Mouse (Mus musculus) layer of hippocampus, postnatal 36 days (tissue): ENCODE measurements around the gene Akap8l. TPM values are rescaled to one million over a fixed set of nuclear protein-coding genes. Genes with fewer than 3 reads are reported as not detected.

Experiments
- DNase-seq, 2 experiments: peaks; one replicate each; pipeline ENCODE4 v3.0.0; 2022
- total RNA-seq, 2 experiments: library from RNA; stranded (reverse); gene quantifications; 2 replicates each; pipeline ENCODE4 v1.2.3; 2021

The Akap8l gene
- total RNA-seq, 2 experiments from 2014 or later: 203 to 228 TPM

GRCm38 (mm10) chr17:32358192-32358942 lies 8.0 kb upstream of the Akap8l start:
- DNase-seq: no peak

DNA sequence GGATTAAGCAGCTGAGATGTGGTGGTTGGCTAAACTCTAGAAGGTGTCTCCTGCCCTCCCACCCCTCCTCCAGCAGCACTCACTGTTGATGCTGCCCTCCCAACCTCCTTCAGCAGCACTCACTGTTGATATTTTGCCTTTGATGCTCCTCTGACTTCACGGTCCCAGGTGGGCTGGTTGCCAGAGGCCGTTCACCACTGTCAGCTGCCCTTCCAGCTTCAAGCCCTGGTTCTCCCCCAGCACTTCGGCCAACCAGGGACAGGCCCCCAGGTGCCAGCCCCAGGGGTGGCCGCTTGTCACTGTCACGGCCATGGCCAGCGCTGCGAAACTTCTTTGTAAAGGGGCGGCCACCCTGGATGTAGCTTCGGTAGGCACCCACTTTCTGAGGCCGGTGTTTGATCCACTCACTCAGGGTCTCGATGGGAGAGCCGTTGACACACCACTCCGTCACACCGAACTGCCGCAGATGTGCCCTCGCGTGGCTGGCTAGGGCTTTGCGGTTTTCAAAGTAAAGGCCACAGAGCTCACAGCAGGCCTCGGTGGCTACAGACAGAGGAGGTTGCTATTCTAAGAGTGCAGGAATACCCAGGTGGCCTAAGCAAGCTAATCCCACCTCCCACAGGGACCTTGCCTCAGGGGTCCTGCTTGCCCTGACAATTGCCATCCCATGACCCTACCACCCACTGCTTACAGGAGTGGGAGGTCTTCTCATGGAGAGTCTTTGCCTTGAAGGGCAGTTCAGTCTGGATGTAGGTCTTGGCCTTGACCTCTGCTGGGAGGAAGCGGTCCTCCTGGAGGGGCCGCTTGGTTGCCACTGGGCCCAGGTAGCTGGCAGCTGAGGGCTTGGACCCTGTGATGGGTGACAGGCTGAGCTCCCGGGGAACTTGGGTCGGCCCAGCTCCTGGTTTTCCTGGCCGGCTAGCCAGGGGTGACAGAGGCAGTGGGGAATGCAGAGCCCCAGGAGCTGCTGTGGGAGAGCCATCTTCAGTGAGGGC lies 6.7 kb upstream of the Akap8l start:
- DNase-seq: no peak

GRCm38 (mm10) chr17:32356281-32356680 lies 5.9 kb upstream of the Akap8l start:
- DNase-seq: no peak

DNA sequence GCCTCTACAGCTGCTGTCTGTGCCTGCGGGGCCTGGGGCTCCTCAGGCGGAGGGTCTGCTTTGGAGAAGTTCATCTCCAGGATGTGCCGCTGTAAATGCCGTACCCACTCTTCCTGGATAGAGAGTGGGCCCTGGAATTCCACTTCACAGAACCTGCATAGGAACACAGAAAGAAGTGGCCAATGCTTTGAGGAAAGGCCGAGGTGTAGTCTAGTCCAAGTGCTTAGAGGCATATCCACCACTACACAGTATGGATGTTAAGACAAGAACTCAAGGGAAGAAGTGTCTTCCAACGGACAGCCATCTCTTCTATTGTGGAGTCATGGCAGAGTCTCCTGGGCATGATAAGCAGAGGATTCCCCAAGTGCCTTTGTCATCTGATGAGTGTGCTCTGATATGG lies 4.6 kb upstream of the Akap8l start:
- DNase-seq: no peak

GRCm38 (mm10) chr17:32354211-32354610 lies 3.8 kb upstream of the Akap8l start:
- DNase-seq: no peak

GRCm38 (mm10) chr17:32353696-32354095 lies 3.3 kb upstream of the Akap8l start:
- peak; percentile 69 to 76 for DNase-seq

GRCm38 (mm10) chr17:32351726-32352125 lies 1.3 kb upstream of the Akap8l start:
- DNase-seq: no peak

- DNase-seq: no peak
These were observed 862 bp upstream of the Akap8l start for GRCm38 (mm10) chr17:32351269-32351668.

GRCm38 (mm10) chr17:32349851-32350381 lies 491 bp downstream of the Akap8l start:
- DNase-seq: no peak

- peak in 1 of 2 experiments; percentile 37 for DNase-seq
These were observed 1.2 kb downstream of the Akap8l start for GRCm38 (mm10) chr17:32349037-32349732.

GRCm38 (mm10) chr17:32348406-32348805 lies 2.0 kb downstream of the Akap8l start:
- DNase-seq: no peak

DNA sequence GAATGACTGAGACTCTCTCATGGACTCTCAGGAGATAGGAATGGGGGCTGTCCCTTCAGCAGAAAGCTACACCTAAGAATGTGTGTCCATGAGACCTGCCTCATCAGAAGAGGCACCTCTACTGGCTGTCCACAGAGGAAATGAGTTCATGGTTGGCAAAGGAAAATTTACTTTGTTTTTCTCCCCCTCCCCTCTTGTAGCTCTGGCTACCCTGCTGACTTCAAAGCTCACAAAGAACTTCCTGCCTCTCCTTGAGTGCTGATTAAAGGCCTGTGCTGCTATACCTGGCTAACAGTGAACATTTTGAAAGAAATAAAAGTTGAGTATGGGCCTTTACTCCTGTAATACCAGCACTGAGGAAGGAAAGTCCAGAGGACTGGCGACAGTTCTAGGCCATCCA lies 9.3 kb downstream of the Akap8l start:
- DNase-seq: no peak

GRCm38 (mm10) chr17:32340110-32340509 lies 10.3 kb downstream of the Akap8l start:
- no peak for DNase-seq

DNA sequence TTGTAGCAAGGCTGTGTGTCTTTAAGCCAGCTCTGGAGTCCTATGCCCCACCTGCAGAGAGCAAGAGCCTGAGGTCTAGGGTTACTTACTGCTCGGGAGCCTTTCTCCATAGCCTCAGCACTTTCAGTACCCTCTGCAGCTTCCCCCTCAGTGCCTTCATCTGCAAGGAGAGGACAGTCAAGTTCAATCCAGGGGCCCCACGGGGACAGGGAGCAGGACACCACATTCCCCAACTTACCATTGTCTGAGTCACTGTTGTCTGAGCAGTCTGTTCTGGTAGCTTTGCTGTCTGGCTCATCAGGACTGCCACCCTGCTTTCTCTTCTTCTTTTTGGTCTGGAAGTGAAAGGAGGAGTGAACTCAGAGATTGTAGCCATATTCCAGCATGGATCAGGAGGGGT lies 14.5 kb downstream of the Akap8l start:
- DNase-seq: no peak

GRCm38 (mm10) chr17:32334921-32335320 lies 15.5 kb downstream of the Akap8l start:
- no peak for DNase-seq

GRCm38 (mm10) chr17:32333675-32334303 lies 16.6 kb downstream of the Akap8l start:
- DNase-seq: no peak

GRCm38 (mm10) chr17:32327501-32327900 lies 22.9 kb downstream of the Akap8l start:
- no peak for DNase-seq

GRCm38 (mm10) chr17:32322809-32323208 lies 27.6 kb downstream of the Akap8l start:
- no peak for DNase-seq

DNA sequence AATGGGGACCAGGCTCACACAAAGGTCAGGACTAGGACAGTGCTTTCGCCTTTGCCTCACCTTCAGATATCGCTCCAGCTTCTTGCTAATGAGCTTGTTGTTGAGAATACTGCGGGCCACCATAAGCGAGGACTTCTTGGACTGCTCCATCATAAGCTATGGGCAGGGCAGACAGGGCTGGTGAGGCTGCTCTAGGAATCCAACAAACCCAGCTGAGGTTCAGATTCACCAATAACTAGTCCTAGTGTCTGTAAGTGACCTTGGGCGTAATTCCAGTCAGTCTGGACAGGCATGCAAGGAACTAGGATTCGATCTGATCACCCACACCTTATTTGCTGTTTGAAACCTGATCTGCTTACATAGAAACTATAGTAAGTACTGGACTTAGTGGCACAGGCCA lies 28.6 kb downstream of the Akap8l start:
- DNase-seq: no peak

DNA sequence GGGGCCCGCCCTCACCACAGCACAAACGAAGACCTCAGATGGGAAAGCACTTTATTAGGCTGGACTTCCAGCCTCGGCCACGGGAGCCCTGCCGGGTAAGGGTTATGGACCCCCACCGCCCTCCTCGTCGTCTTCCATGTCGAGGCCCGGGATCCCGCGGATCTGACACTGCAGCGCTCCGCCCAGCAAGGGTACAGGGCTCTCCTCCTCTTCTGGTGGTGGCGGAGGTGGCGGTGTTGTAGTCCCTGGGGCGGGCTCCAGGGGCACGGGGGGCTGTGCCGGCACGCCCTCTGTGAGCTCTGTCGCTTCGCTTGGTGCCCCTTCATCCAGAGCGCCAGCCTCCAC lies 29.0 kb downstream of the Akap8l start:
- DNase-seq: no peak

DNA sequence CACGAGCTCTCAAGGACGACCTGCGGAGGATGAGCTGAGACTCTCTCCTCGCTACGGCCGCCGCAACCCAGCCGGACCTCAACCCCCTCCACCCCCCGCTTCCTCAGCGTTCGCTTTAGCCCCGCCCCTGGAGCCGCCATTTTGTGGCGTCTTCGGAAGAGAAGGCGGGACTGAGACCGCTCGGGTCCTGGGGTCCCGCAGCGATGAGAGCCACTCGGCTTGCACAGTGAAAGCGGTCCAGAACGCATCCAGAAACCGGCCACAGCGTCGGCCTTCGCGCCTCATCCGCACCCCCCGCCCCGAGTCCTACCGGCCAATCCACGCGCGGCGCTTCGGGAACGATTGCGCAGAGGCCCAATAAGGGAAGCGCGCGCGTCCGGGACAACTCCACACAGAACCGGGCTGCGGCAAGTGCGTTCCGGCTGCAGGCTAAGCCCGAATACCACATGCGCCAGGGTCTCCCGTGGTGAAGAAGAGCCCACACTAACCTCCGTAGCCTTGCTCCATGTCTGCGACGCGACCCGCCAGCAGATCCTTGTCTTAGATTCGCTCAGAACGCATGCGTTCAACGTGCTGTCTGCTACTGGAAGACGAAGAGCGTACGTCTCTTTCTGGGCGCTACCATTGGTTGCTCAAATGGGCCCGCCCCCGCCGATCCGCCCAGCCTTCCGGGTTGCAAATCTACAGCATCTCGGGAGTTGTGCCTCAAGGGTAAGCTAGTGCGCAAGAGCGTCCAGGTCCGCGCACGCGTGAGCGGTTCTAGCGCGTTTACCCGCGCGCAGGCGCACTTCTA lies 29.6 kb downstream of the Akap8l start, which contains the start of gene Akap8:
Gene Akap8, minus strand, starts transcription at position 642 of the 793 bp plus-strand sequence.
- peak; percentile 98 for DNase-seq
